Mouse (Mus musculus): ENCODE data around the gene Spns2. TPM values are rescaled to one million over a fixed set of nuclear protein-coding genes. Genes with fewer than 3 reads are reported as not detected.

Spns2 gene
- polyA plus RNA-seq, 1 experiment from 2014 or later, result 111 TPM

- ATAC-seq (peak; percentile 23), DNase-seq (ENCODE audit: low read depth, low spot score) (peak; percentile 77)
- in situ Hi-C loops (cut with MboI; ENCODE audit: low pct_unique_long_range_greater_than_20kb), result no loop called here
- CTCF ChIA-PET, result interaction anchor here (1.4 kb wide), 1 partner anchor 15 kb away, joined by 3 read pairs; no protein-coding TSS in a partner anchor
- no peak for TF ChIP-seq CTCF (IDR thresholded peaks at IDR 0.05)
- H3K27me3 ChIP-seq, result no peaks in the 10 kb centered on the region
- POLR2A ChIA-PET, result no interaction called here
Observed at GRCm38 (mm10) chr11:72522616-72523041, 32.9 kb upstream of the Spns2 start.

GRCm38 (mm10) chr11:72521598-72522541 is 32.2 kb upstream of the Spns2 start:
- in situ Hi-C loops (cut with MboI; ENCODE audit: low pct_unique_long_range_greater_than_20kb), result no loop called here
- TF ChIP-seq CTCF (IDR thresholded peaks at IDR 0.05), result no peak
- ATAC-seq (peak; percentile 23), DNase-seq (ENCODE audit: low read depth, low spot score) (no peak)
- POLR2A ChIA-PET, result no interaction called here
- no peaks in the 10 kb centered on the region for H3K27me3 ChIP-seq
- CTCF ChIA-PET, result interaction anchor here (1.4 kb wide), 1 partner anchor 14 kb away, joined by 3 read pairs; no protein-coding TSS in a partner anchor

GRCm38 (mm10) chr11:72519895-72520294 is 30.2 kb upstream of the Spns2 start:
- CTCF ChIA-PET, result interaction anchor here (1.4 kb wide), 1 partner anchor 10 kb away, joined by 4 read pairs; no protein-coding TSS in a partner anchor
- TF ChIP-seq CTCF (IDR thresholded peaks at IDR 0.05), result no peak
- ATAC-seq, result no peak
- POLR2A ChIA-PET, result interaction anchor here (0.7 kb wide), 1 partner anchor 15 kb away, joined by 4 read pairs; no protein-coding TSS in a partner anchor
- H3K27me3 ChIP-seq, result no peaks in the 10 kb centered on the region
- no peak for DNase-seq (ENCODE audit: low read depth, low spot score)
- in situ Hi-C loops (cut with MboI; ENCODE audit: low pct_unique_long_range_greater_than_20kb), result no loop called here

GRCm38 (mm10) chr11:72519189-72519588 is 29.5 kb upstream of the Spns2 start:
- in situ Hi-C loops (cut with MboI; ENCODE audit: low pct_unique_long_range_greater_than_20kb), result no loop called here
- no peaks in the 10 kb centered on the region for H3K27me3 ChIP-seq
- ChIA-PET CTCF (interaction anchor here (1.4 kb wide), 1 partner anchor 9 kb away, joined by 4 read pairs; no protein-coding TSS in a partner anchor), POLR2A (interaction anchor here (2.2 kb wide), 1 partner anchor 10 kb away, joined by 5 read pairs; no protein-coding TSS in a partner anchor)
- ATAC-seq (no peak), DNase-seq (ENCODE audit: low read depth, low spot score) (no peak)
- no peak for TF ChIP-seq CTCF (IDR thresholded peaks at IDR 0.05)

GRCm38 (mm10) chr11:72518449-72518848 is 28.7 kb upstream of the Spns2 start:
- CTCF ChIA-PET, result no interaction called here
- POLR2A ChIA-PET, result interaction anchor here (2.2 kb wide), 1 partner anchor 9 kb away, joined by 5 read pairs; no protein-coding TSS in a partner anchor
- no peak for ATAC-seq
- in situ Hi-C loops (cut with MboI; ENCODE audit: low pct_unique_long_range_greater_than_20kb), result no loop called here
- no peaks in the 10 kb centered on the region for H3K27me3 ChIP-seq
- no peak for DNase-seq (ENCODE audit: low read depth, low spot score)
- TF ChIP-seq CTCF (IDR thresholded peaks at IDR 0.05), result no peak

- ChIA-PET POLR2A (no interaction called here), CTCF (interaction anchor here (1.3 kb wide), 1 partner anchor 9 kb away, joined by 4 read pairs; no protein-coding TSS in a partner anchor)
- no peak for DNase-seq (ENCODE audit: low read depth, low spot score)
- H3K27me3 ChIP-seq, result no peaks in the 10 kb centered on the region
- no peak for ATAC-seq
- TF ChIP-seq CTCF (IDR thresholded peaks at IDR 0.05), result no peak
- in situ Hi-C loops (cut with MboI; ENCODE audit: low pct_unique_long_range_greater_than_20kb), result no loop called here
Observed at GRCm38 (mm10) chr11:72514967-72515366, 25.3 kb upstream of the Spns2 start.

- DNase-seq (ENCODE audit: low read depth, low spot score), result no peak
- no peak for TF ChIP-seq CTCF (IDR thresholded peaks at IDR 0.05)
- ATAC-seq, result peak; percentile 23
- ChIA-PET POLR2A (interaction anchor here (0.6 to 2.1 kb wide), 3 partner anchors 10 to 25 kb away, joined by 4 to 7 read pairs (median 5); no protein-coding TSS in a partner anchor), CTCF (no interaction called here)
- H3K27me3 ChIP-seq, result no peaks in the 10 kb centered on the region
- in situ Hi-C loops (cut with MboI; ENCODE audit: low pct_unique_long_range_greater_than_20kb), result no loop called here
Observed at GRCm38 (mm10) chr11:72508651-72509050, 18.9 kb upstream of the Spns2 start.

- no peaks in the 10 kb centered on the region for H3K27me3 ChIP-seq
- DNase-seq (ENCODE audit: low read depth, low spot score), result no peak
- TF ChIP-seq CTCF (IDR thresholded peaks at IDR 0.05), result no peak
- CTCF ChIA-PET, result interaction anchor here (1.0 kb wide), 1 partner anchor 15 kb away, joined by 3 read pairs; no protein-coding TSS in a partner anchor
- ATAC-seq, result no peak
- POLR2A ChIA-PET, result interaction anchor here (0.7 kb wide), 1 partner anchor 34 kb away, joined by 3 read pairs; no protein-coding TSS in a partner anchor
- in situ Hi-C loops (cut with MboI; ENCODE audit: low pct_unique_long_range_greater_than_20kb), result no loop called here
Observed at GRCm38 (mm10) chr11:72507651-72508050, 17.9 kb upstream of the Spns2 start.

GRCm38 (mm10) chr11:72504016-72504797 is 14.5 kb upstream of the Spns2 start:
- CTCF ChIA-PET, result interaction anchor here (1.1 to 5.8 kb wide), 6 partner anchors 9 to 153 kb away, joined by 3 to 43 read pairs (median 3); partner anchors contain the start of gene Spns2
- no peak for DNase-seq (ENCODE audit: low read depth, low spot score)
- in situ Hi-C loops (cut with MboI; ENCODE audit: low pct_unique_long_range_greater_than_20kb), result no loop called here

GRCm38 (mm10) chr11:72503501-72503921 is 13.8 kb upstream of the Spns2 start:
- TF ChIP-seq CTCF (IDR thresholded peaks at IDR 0.05), result no peak
- peak; percentile 84 for ATAC-seq
- peak; percentile 99 for DNase-seq (ENCODE audit: low read depth, low spot score)
- in situ Hi-C loops (cut with MboI; ENCODE audit: low pct_unique_long_range_greater_than_20kb), result no loop called here
- POLR2A ChIA-PET, result interaction anchor here (0.7 to 6.2 kb wide), 5 partner anchors 13 to 40 kb away, joined by 3 to 68 read pairs (median 4); partner anchors contain the start of gene Spns2
- H3K27me3 ChIP-seq, result no peaks in the 10 kb centered on the region
- CTCF ChIA-PET, result interaction anchor here (0.6 to 5.8 kb wide), 7 partner anchors 8 to 152 kb away, joined by 3 to 43 read pairs (median 3); partner anchors contain the start of gene Spns2

More at GRCm38 (mm10) chr11:72504016-72504797, 14.5 kb upstream of the Spns2 start:
- no peak for TF ChIP-seq CTCF (IDR thresholded peaks at IDR 0.05)
- POLR2A ChIA-PET, result interaction anchor here (1.1 to 6.2 kb wide), 4 partner anchors 14 to 36 kb away, joined by 4 to 68 read pairs (median 7); partner anchors contain the start of gene Spns2
- no peak for ATAC-seq
- no peaks in the 10 kb centered on the region for H3K27me3 ChIP-seq

All from Patski (cell line).